Mouse (Mus musculus): Measurements from ENCODE around the gene Crx. TPM values are rescaled to one million over a fixed set of nuclear protein-coding genes. Genes with fewer than 3 reads are reported as not detected.

Crx gene
- polyA plus RNA-seq, 1 experiment from 2014 or later: not detected

DNA sequence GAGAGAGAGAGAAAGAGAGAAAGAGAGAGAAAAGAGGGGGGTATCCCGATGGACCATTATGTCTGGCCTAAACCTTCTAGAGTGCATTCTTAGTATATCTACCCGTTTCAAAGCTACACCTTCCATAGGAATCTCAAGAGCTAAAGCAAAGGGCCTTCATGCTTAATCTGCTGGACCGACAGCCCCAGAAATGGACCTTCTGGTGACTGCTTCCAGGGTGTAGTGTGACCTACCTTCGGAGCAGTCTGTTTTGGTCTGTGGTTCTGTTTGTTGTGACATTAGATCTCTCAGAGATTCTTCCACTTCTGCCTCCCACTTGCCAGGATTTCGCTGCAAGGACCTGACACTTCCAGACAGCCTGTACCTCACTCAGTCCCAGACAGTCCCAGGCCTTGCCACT, 30.8 kb upstream of the Crx start:
- no peak overlapping the region for H3K9ac ChIP-seq
- WGBS: 81% methylated on average over 5 of the region's 5 CpGs
- H3K4me3 ChIP-seq: no peak overlapping the region
- H3K36me3 ChIP-seq: no peaks in the 10 kb centered on the region
- no peaks in the 10 kb centered on the region for H3K9me3 ChIP-seq
- H3K4me2 ChIP-seq: no peak overlapping the region
- H3K27ac ChIP-seq: no peak overlapping the region
- ATAC-seq (ENCODE audit: insufficient number of reproducible peaks, low FRiP score, low TSS enrichment, low read depth): no peak
- H3K4me1 ChIP-seq: no peaks in the 10 kb centered on the region
- no peaks in the 10 kb centered on the region for H3K27me3 ChIP-seq

DNA sequence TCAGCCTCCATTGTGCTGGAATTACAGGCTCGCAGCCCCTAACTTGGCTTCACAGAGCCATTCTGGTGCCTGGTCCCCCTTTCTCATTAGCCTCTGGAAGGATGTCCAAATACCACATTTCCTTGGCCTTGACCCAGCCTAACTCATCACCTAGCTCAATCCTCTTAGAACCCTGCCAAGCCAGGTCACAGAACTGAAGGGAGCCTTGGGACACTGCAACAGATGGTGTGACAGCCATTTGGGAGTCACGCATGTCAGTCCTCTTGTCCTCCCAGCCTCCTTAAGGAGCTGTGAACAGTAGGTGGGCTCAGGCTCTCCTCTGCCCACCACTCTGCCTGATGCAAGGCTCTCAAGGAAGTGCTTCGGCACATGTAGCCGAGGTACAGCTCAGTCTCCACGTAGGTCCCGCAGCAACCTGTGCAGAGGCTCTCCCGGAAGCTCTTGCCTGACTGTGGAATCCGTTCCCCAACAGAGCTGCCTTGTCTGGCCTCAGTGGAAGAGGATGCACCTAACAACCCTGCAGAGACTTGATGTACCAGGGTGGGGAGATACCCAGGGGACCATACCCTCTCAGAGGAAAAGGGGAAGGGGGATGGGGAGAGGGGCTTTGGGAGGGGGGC, 28.3 kb upstream of the Crx start:
- Histone ChIP-seq H3K4me2 (no peak overlapping the region), H3K36me3 (no peaks in the 10 kb centered on the region), H3K27ac (no peak overlapping the region), H3K9ac (no peak overlapping the region), H3K9me3 (no peaks in the 10 kb centered on the region), H3K4me3 (no peak overlapping the region), H3K27me3 (no peaks in the 10 kb centered on the region), H3K4me1 (no peaks in the 10 kb centered on the region)
- 72% methylated on average over 8 of the region's 8 CpGs for WGBS
- ATAC-seq (ENCODE audit: insufficient number of reproducible peaks, low FRiP score, low TSS enrichment, low read depth): 0 out of 2 replicates have a peak, but pooled peaks have one; percentile 12

DNA sequence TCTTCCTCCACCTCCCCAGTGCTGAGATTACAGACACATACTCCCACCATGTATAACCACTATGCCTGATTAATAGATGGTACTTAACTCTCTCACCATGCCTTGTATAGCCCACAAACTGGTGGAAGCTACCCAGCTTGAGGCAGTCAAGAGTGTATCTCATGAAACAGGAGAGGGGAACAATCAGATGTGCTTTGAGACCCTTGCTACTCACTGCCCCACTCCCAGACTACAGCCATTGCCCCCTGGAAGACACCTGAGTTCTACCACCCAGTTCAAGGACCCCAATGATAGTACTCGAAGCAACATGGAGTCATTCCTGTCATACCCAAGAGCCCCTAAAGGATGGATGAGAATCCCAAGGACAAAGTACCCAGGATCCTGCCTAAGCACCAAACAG, 26.8 kb upstream of the Crx start:
- H3K36me3 ChIP-seq: no peaks in the 10 kb centered on the region
- H3K4me2 ChIP-seq: no peak overlapping the region
- H3K4me3 ChIP-seq: no peak overlapping the region
- H3K4me1 ChIP-seq: no peaks in the 10 kb centered on the region
- no peak overlapping the region for H3K9ac ChIP-seq
- no peaks in the 10 kb centered on the region for H3K9me3 ChIP-seq
- H3K27ac ChIP-seq: no peak overlapping the region
- H3K27me3 ChIP-seq: no peaks in the 10 kb centered on the region
- WGBS: 79% methylated on average over 1 of the region's 1 CpGs
- no peak for ATAC-seq (ENCODE audit: insufficient number of reproducible peaks, low FRiP score, low TSS enrichment, low read depth)

DNA sequence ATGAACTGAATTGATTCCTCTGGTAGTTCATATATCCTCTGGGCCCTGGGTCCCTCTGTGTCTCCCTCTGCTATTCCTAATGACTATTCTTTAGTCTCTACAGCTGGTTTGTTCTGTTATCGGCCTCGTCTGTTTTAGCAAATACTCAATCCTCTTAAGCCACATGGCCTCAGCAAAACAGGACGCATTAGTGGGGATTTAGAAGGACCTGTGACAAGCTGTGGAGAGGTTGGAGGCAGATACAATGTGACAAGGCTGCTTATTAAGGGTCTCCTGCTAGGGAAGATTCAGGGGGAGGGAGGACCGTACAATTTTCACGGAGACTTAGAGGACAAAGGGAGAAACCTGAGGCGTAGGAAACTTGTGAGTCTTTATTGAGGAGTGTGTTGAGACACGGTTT, 26.1 kb upstream of the Crx start:
- Histone ChIP-seq H3K9ac (no peak overlapping the region), H3K9me3 (no peaks in the 10 kb centered on the region), H3K4me1 (no peaks in the 10 kb centered on the region), H3K27me3 (no peaks in the 10 kb centered on the region), H3K27ac (no peak overlapping the region), H3K4me2 (no peak overlapping the region), H3K36me3 (no peaks in the 10 kb centered on the region), H3K4me3 (no peak overlapping the region)
- 83% methylated on average over 7 of the region's 7 CpGs for WGBS
- ATAC-seq (ENCODE audit: insufficient number of reproducible peaks, low FRiP score, low TSS enrichment, low read depth): no peak

DNA sequence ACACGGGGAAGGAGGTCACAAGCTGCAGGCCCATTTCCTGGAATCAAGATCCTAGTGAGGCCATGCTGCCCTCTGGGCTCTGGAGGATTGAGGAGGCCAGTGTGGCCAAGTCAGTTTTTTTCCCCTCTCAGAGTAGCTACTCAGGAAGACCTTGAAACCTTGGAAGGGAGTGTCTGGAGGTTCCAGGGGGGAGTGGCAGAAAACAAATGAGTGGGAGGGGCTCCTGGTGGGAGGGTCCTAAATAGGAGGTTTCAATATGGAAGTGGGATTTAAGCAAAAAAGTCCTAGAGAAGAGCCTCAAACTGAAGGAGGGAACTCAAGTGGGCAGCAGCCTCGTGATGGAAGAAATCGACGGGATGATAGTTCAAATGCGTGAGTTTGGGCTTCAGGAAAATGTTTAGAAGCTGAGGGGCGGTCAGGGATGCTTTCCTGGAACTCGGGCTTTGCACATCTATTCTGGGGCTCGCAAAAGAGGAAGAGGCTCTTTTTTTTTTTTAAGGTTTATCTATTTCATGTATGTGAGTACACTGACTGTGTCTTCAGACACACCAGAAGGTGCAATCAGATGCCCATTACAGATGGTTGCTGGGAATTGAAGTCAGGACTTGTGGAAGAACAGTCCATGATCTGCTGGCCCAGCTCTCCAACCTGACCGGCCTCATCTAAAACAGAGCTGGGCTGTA, 21.7 kb upstream of the Crx start:
- Histone ChIP-seq H3K9ac (no peak overlapping the region), H3K4me1 (no peaks in the 10 kb centered on the region), H3K27ac (no peak overlapping the region), H3K4me3 (no peak overlapping the region), H3K4me2 (no peak overlapping the region), H3K36me3 (no peaks in the 10 kb centered on the region), H3K9me3 (no peaks in the 10 kb centered on the region), H3K27me3 (no peaks in the 10 kb centered on the region)
- WGBS: 80% methylated on average over 9 of the region's 9 CpGs
- no peak for ATAC-seq (ENCODE audit: insufficient number of reproducible peaks, low FRiP score, low TSS enrichment, low read depth)

DNA sequence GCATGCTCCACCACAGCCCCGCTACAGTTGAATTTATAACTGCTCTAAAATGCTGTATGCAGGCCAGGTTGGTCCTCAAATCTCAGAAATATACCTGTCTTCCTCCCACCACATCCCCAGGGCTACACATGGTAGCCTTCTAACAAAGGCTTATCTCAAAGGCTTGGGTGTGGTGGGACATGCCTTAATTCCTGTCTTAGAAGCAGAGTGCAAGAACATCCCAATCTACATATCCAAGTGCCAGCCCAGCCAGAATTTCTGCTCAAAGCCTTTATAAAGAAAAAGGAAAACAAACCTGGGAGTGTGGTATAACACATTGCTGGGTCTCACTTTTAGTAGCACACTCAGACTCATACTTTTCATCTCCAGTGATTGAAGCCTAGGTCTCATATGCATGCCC, 14.5 kb upstream of the Crx start:
- no peak overlapping the region for H3K9ac ChIP-seq
- ATAC-seq (ENCODE audit: insufficient number of reproducible peaks, low FRiP score, low TSS enrichment, low read depth): no peak
- 70% methylated on average over 1 of the region's 1 CpGs for WGBS
- no peaks in the 10 kb centered on the region for H3K9me3 ChIP-seq
- H3K36me3 ChIP-seq: no peaks in the 10 kb centered on the region
- H3K27me3 ChIP-seq: no peaks in the 10 kb centered on the region
- H3K27ac ChIP-seq: no peak overlapping the region
- no peak overlapping the region for H3K4me3 ChIP-seq
- no peak overlapping the region for H3K4me2 ChIP-seq
- H3K4me1 ChIP-seq: no peaks in the 10 kb centered on the region

DNA sequence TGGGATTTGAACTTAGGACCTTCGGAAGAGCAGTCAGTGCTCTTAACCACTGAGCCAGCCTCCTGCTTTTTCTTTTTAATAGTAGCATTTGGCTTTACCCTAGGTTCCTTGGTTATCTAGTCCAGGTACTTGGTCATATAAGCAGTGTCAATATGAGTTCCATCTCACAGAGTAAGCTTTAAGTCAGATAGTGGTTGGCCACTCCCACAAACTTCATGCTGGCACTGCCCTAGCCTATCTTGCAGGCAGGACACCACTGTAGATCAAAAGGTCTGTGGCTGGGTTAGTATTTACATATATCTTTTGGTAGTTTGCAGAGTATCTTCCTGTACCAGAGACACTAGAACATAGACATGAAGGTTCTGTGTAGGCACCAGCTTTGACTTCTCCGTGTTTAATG, 4.4 kb upstream of the Crx start:
- Histone ChIP-seq H3K27me3 (no peaks in the 10 kb centered on the region), H3K36me3 (no peaks in the 10 kb centered on the region), H3K27ac (no peak overlapping the region), H3K9me3 (no peaks in the 10 kb centered on the region), H3K4me1 (no peaks in the 10 kb centered on the region), H3K9ac (no peak overlapping the region), H3K4me2 (no peak overlapping the region), H3K4me3 (no peak overlapping the region)
- 88% methylated on average over 2 of the region's 2 CpGs for WGBS
- ATAC-seq (ENCODE audit: insufficient number of reproducible peaks, low FRiP score, low TSS enrichment, low read depth): no peak

DNA sequence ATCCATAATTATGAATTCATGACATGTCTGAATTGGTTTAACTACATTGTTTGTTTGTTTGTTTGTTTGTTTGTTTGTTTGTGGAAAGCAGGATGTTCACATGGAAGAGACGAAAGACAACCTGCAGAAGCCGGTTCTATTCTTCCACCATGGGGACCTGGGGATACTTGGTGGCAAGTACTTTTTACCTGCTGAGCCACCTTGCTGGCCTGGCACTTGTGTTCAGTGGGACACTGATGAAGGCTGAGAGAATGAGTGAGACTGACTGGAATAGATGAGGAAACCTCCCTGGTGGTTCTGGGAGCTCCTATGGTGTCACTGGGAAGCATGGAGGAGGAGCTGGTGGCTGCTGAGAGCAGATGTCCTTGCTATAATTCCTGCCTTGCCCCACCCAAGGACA, 2.5 kb upstream of the Crx start, which contains the start of gene Crxos:
Gene Crxos, plus strand, starts transcription at position 301 of the 400 bp plus-strand sequence.
- Histone ChIP-seq H3K9me3 (no peaks in the 10 kb centered on the region), H3K4me1 (no peaks in the 10 kb centered on the region), H3K4me2 (no peak within 1 kb of the TSS), H3K4me3 (no peak within 1 kb of the TSS), H3K27ac (no peak within 1 kb of the TSS), H3K27me3 (no peaks in the 10 kb centered on the region), H3K9ac (no peak within 1 kb of the TSS), H3K36me3 (no peaks in the 10 kb centered on the region)
- WGBS: 79% methylated on average over 2 of the region's 2 CpGs
- no peak for ATAC-seq (ENCODE audit: insufficient number of reproducible peaks, low FRiP score, low TSS enrichment, low read depth)

DNA sequence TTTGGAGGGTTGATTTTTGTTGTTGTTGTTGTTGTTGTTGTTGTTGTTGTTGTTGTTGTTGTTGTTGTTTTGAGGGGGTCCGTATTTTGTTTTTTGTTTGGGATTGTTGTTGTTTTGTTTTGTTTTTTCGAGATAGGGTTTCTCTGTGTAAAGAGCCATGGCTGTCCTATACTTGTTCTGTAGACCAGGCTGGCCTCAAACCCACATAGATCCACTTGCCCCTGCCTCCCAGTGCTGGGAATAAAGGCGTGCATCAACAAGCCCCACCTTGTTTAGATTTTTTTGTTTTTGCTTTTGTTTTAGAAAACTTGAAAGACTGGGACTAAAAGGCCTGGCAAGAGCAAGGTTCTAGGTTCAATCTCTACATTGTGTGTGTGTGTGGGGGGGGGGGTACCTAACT, 2.1 kb upstream of the Crx start:
- H3K4me2 ChIP-seq: no peak overlapping the region
- H3K27ac ChIP-seq: no peak overlapping the region
- H3K27me3 ChIP-seq: no peaks in the 10 kb centered on the region
- no peak overlapping the region for H3K9ac ChIP-seq
- H3K4me3 ChIP-seq: no peak overlapping the region
- H3K36me3 ChIP-seq: no peaks in the 10 kb centered on the region
- no peak for ATAC-seq (ENCODE audit: insufficient number of reproducible peaks, low FRiP score, low TSS enrichment, low read depth)
- WGBS: 65% methylated on average over 3 of the region's 3 CpGs
- H3K4me1 ChIP-seq: no peaks in the 10 kb centered on the region
- H3K9me3 ChIP-seq: no peaks in the 10 kb centered on the region

DNA sequence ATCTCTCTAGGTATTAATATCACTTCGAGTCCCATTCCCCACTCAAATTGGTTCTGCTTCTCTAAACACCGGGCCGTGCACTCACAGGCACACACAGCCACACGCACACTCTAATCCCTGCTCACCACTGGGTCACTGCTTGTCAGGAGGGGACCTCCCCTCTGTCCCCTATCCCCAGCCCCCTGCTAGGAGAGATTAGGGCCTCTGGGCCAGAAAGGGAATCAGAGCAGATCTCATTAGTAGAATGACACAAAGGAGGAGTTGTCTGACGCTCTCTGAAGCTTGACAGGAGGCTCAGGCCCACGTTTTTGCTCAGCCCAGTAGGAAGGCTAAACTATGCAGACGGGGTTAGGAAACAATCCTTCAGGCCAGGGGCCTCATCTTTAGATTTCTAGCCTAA, 1.6 kb upstream of the Crx start:
- Histone ChIP-seq H3K4me2 (no peak overlapping the region), H3K4me1 (no peaks in the 10 kb centered on the region), H3K9me3 (no peaks in the 10 kb centered on the region), H3K27me3 (no peaks in the 10 kb centered on the region), H3K27ac (no peak overlapping the region), H3K9ac (no peak overlapping the region), H3K36me3 (no peaks in the 10 kb centered on the region), H3K4me3 (no peak overlapping the region)
- WGBS: 24% methylated on average over 7 of the region's 7 CpGs
- no peak for ATAC-seq (ENCODE audit: insufficient number of reproducible peaks, low FRiP score, low TSS enrichment, low read depth)

DNA sequence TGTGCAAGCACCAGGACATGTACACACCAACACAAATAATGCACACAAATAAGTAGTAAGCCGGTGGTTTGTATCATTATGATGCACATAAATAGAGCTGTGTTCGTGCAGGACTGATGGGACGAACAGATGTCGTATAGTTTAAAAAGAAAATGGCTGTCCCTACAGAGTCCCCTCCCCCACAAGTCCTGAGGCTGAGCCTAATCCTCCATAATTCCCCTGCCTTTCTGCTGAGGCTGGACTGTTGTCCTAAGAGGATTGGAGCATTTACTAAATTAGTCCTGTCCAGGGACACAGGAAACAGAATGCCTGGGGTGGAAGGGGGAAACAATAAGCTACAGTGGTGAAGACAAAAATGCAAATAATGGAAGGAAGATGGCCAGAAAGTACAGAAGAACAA, 15.7 kb downstream of the Crx start:
- 76% methylated on average over 4 of the region's 4 CpGs for WGBS
- Histone ChIP-seq H3K4me3 (no peak overlapping the region), H3K4me1 (no peaks in the 10 kb centered on the region), H3K9me3 (no peaks in the 10 kb centered on the region), H3K27me3 (no peaks in the 10 kb centered on the region), H3K9ac (no peak overlapping the region), H3K4me2 (no peak overlapping the region), H3K36me3 (no peaks in the 10 kb centered on the region), H3K27ac (no peak overlapping the region)
- no peak for ATAC-seq (ENCODE audit: insufficient number of reproducible peaks, low FRiP score, low TSS enrichment, low read depth)

DNA sequence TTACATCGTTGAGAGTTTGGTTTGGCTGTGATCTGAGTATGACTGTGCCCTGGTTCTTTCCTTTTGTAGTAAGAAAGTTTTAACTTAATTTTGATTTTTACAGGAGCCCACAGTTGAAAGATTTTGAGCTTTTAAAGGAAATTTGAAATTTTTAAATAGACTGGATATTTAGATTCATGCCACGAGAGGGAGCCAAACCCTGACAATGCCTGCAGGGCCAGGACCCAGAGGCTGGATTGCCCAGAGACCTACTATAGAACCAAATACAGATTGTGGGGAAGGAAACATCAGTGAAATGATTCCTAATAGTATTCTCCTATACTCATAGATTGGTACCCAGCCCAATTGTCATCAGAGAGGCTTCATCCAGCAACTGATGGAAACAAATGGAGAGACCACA, 20.1 kb downstream of the Crx start:
- Histone ChIP-seq H3K4me3 (no peak overlapping the region), H3K36me3 (no peaks in the 10 kb centered on the region)

More for the DNA sequence above, 20.1 kb downstream of the Crx start:
- ATAC-seq (ENCODE audit: insufficient number of reproducible peaks, low FRiP score, low TSS enrichment, low read depth): no peak
- Histone ChIP-seq H3K9me3 (no peaks in the 10 kb centered on the region), H3K27ac (no peak overlapping the region), H3K4me1 (no peaks in the 10 kb centered on the region), H3K4me2 (no peak overlapping the region), H3K27me3 (no peaks in the 10 kb centered on the region), H3K9ac (no peak overlapping the region)
- 54% methylated on average over 2 of the region's 2 CpGs for WGBS

Data from limb, embryonic 15.5 days (tissue).